Mouse (Mus musculus): ENCODE results near the gene Dcn. TPM values are rescaled to one million over a fixed set of nuclear protein-coding genes. Genes with fewer than 3 reads are reported as not detected.

Gene Dcn
- total RNA-seq, 2 experiments from 2014 or later = 35.9 to 39.4 TPM

- DNase-seq = no peak
Measured at GRCm38 (mm10) chr10:97564957-97565856, 85.8 kb downstream of the Dcn start, which contains the start of gene Lum. Gene Lum, plus strand, starts transcription at chr10:97565128.

GRCm38 (mm10) chr10:97567489-97568135 is 88.2 kb downstream of the Dcn start:
- no peak for DNase-seq

Other genes with a start within 250 kb of the Dcn start
- 1 to 10 TPM; 3.3 to 3.4 TPM for gene Lum, start 85.5 kb downstream of the Dcn start, total RNA-seq (2021)
- gene Kera, start 127.3 kb downstream of the Dcn start, total RNA-seq (2021) = under 1 TPM in 1 of 2 experiments, not detected in 1; 0.15 TPM
- not detected for gene Epyc, start 164.5 kb downstream of the Dcn start, total RNA-seq (2021)
- not detected for gene Ccer1, start 213.4 kb downstream of the Dcn start, total RNA-seq (2021)
- under 1 TPM; 0.40 to 0.42 TPM for gene C030005K15Rik, start 247.1 kb downstream of the Dcn start, total RNA-seq (2021)

All from layer of hippocampus, postnatal 36 days (tissue).